Mouse (Mus musculus): ENCODE measurements around the gene Inha. TPM values are rescaled to one million over a fixed set of nuclear protein-coding genes. Genes with fewer than 3 reads are reported as not detected.

Gene Inha
- polyA plus RNA-seq, 1 experiment from 2014 or later, result 2.7 TPM

- Histone ChIP-seq H3K4me3 (ENCODE audit: low read length) (no peak overlapping the region), H3K27me3 (ENCODE audit: control insufficient read depth, insufficient read depth, low read length) (no peaks in the 10 kb centered on the region), H3K4me1 (ENCODE audit: control insufficient read depth, insufficient read depth, low read length) (peaks cover 23% of the 10 kb centered on the region), H3K4me2 (replicated peaks; ENCODE audit: low read depth, low read length) (no peak overlapping the region), H3K9me3 (ENCODE audit: control insufficient read depth, low read length) (no peaks in the 10 kb centered on the region), H3K36me3 (ENCODE audit: control insufficient read depth, insufficient read depth, low read length) (peaks cover 67% of the 10 kb centered on the region), H3K27ac (ENCODE audit: low read depth, low read length) (no peak overlapping the region), H3K9ac (ENCODE audit: low read depth, low read length) (no peak overlapping the region)
- 94% methylated on average over 9 of the region's 9 CpGs for WGBS
- no peak for ATAC-seq (ENCODE audit: low FRiP score, low TSS enrichment)
Observed at GRCm38 (mm10) chr1:75501905-75502304, 5.0 kb upstream of the Inha start.

GRCm38 (mm10) chr1:75502945-75503650, 3.8 kb upstream of the Inha start:
- 88% methylated on average over 23 of the region's 25 CpGs for WGBS
- H3K4me3 ChIP-seq (ENCODE audit: low read length), result no peak overlapping the region
- H3K4me2 ChIP-seq (replicated peaks; ENCODE audit: low read depth, low read length), result no peak overlapping the region; the same call in 1 of the 2 replicates
- no peak overlapping the region for H3K9ac ChIP-seq (ENCODE audit: low read depth, low read length)
- H3K9me3 ChIP-seq (ENCODE audit: control insufficient read depth, low read length), result no peaks in the 10 kb centered on the region
- H3K36me3 ChIP-seq (ENCODE audit: control insufficient read depth, insufficient read depth, low read length), result peaks cover 55% of the 10 kb centered on the region
- no peaks in the 10 kb centered on the region for H3K27me3 ChIP-seq (ENCODE audit: control insufficient read depth, insufficient read depth, low read length)
- ATAC-seq (ENCODE audit: low FRiP score, low TSS enrichment), result no peak
- H3K4me1 ChIP-seq (ENCODE audit: control insufficient read depth, insufficient read depth, low read length), result peaks cover 30% of the 10 kb centered on the region
- no peak overlapping the region for H3K27ac ChIP-seq (ENCODE audit: low read depth, low read length)

- peaks cover 50% of the 10 kb centered on the region for H3K36me3 ChIP-seq (ENCODE audit: control insufficient read depth, insufficient read depth, low read length)
- H3K27me3 ChIP-seq (ENCODE audit: control insufficient read depth, insufficient read depth, low read length), result no peaks in the 10 kb centered on the region
- no peak for ATAC-seq (ENCODE audit: low FRiP score, low TSS enrichment)
- H3K27ac ChIP-seq (ENCODE audit: low read depth, low read length), result no peak overlapping the region
- H3K4me1 ChIP-seq (ENCODE audit: control insufficient read depth, insufficient read depth, low read length), result peaks cover 30% of the 10 kb centered on the region
- H3K4me3 ChIP-seq (ENCODE audit: low read length), result no peak overlapping the region; the same call in 1 of the 2 replicates
- H3K9ac ChIP-seq (ENCODE audit: low read depth, low read length), result no peak overlapping the region
- H3K4me2 ChIP-seq (replicated peaks; ENCODE audit: low read depth, low read length), result peak overlapping the region; percentile 75; the same call in 1 of the 2 replicates
- no peaks in the 10 kb centered on the region for H3K9me3 ChIP-seq (ENCODE audit: control insufficient read depth, low read length)
- 69% methylated on average over 23 of the region's 23 CpGs for WGBS
Observed at GRCm38 (mm10) chr1:75503651-75503980, 3.3 kb upstream of the Inha start.

GRCm38 (mm10) chr1:75504256-75505045, 2.4 kb upstream of the Inha start:
- Histone ChIP-seq H3K4me3 (ENCODE audit: low read length) (peak overlapping the region; percentile 91), H3K9ac (ENCODE audit: low read depth, low read length) (peak overlapping the region; percentile 99), H3K27ac (ENCODE audit: low read depth, low read length) (no peak overlapping the region), H3K27me3 (ENCODE audit: control insufficient read depth, insufficient read depth, low read length) (no peaks in the 10 kb centered on the region), H3K4me1 (ENCODE audit: control insufficient read depth, insufficient read depth, low read length) (peaks cover 32% of the 10 kb centered on the region), H3K9me3 (ENCODE audit: control insufficient read depth, low read length) (no peaks in the 10 kb centered on the region), H3K4me2 (replicated peaks; ENCODE audit: low read depth, low read length) (peak overlapping the region; percentile 75), H3K36me3 (ENCODE audit: control insufficient read depth, insufficient read depth, low read length) (peaks cover 42% of the 10 kb centered on the region)
- ATAC-seq (ENCODE audit: low FRiP score, low TSS enrichment), result no peak
- WGBS, result 55% methylated on average over 9 of the region's 9 CpGs

GRCm38 (mm10) chr1:75505159-75505955, 1.5 kb upstream of the Inha start:
- Histone ChIP-seq H3K9ac (ENCODE audit: low read depth, low read length) (peak overlapping the region; percentile 99), H3K27ac (ENCODE audit: low read depth, low read length) (peak overlapping the region; percentile 100), H3K4me3 (ENCODE audit: low read length) (peak overlapping the region; percentile 91), H3K27me3 (ENCODE audit: control insufficient read depth, insufficient read depth, low read length) (no peaks in the 10 kb centered on the region), H3K36me3 (ENCODE audit: control insufficient read depth, insufficient read depth, low read length) (peaks cover 33% of the 10 kb centered on the region), H3K4me2 (replicated peaks; ENCODE audit: low read depth, low read length) (peak overlapping the region; percentile 75), H3K4me1 (ENCODE audit: control insufficient read depth, insufficient read depth, low read length) (peaks cover 38% of the 10 kb centered on the region), H3K9me3 (ENCODE audit: control insufficient read depth, low read length) (no peaks in the 10 kb centered on the region)
- ATAC-seq (ENCODE audit: low FRiP score, low TSS enrichment), result peak; percentile 38
- WGBS, result under 1% methylated on average over 80 of the region's 84 CpGs

GRCm38 (mm10) chr1:75505956-75506831, 683 bp upstream of the Inha start, which contains the start of gene Obsl1:
Gene Obsl1, minus strand, starts transcription at chr1:75506452.
- 1% methylated on average over 63 of the region's 65 CpGs for WGBS
- peak; percentile 93 for ATAC-seq (ENCODE audit: low FRiP score, low TSS enrichment)

GRCm38 (mm10) chr1:75509586-75509985, 2.7 kb downstream of the Inha start:
- Histone ChIP-seq H3K4me1 (ENCODE audit: control insufficient read depth, insufficient read depth, low read length) (peaks cover 40% of the 10 kb centered on the region), H3K9ac (ENCODE audit: low read depth, low read length) (no peak overlapping the region), H3K9me3 (ENCODE audit: control insufficient read depth, low read length) (no peaks in the 10 kb centered on the region), H3K36me3 (ENCODE audit: control insufficient read depth, insufficient read depth, low read length) (no peaks in the 10 kb centered on the region), H3K4me2 (replicated peaks; ENCODE audit: low read depth, low read length) (no peak overlapping the region), H3K27me3 (ENCODE audit: control insufficient read depth, insufficient read depth, low read length) (no peaks in the 10 kb centered on the region), H3K27ac (ENCODE audit: low read depth, low read length) (no peak overlapping the region; the same call in 1 of the 2 replicates), H3K4me3 (ENCODE audit: low read length) (no peak overlapping the region)
- no peak for ATAC-seq (ENCODE audit: low FRiP score, low TSS enrichment)
- WGBS, result 63% methylated on average over 20 of the region's 20 CpGs

More at GRCm38 (mm10) chr1:75505956-75506831, 683 bp upstream of the Inha start, which contains the start of gene Obsl1:
- Histone ChIP-seq H3K27ac (ENCODE audit: low read depth, low read length) (peak within 1 kb of the TSS; percentile 100), H3K9ac (ENCODE audit: low read depth, low read length) (peak within 1 kb of the TSS; percentile 99), H3K4me2 (replicated peaks; ENCODE audit: low read depth, low read length) (peak within 1 kb of the TSS; percentile 75), H3K27me3 (ENCODE audit: control insufficient read depth, insufficient read depth, low read length) (no peaks in the 10 kb centered on the region), H3K4me3 (ENCODE audit: low read length) (peak within 1 kb of the TSS; percentile 91), H3K9me3 (ENCODE audit: control insufficient read depth, low read length) (no peaks in the 10 kb centered on the region), H3K4me1 (ENCODE audit: control insufficient read depth, insufficient read depth, low read length) (peaks cover 45% of the 10 kb centered on the region), H3K36me3 (ENCODE audit: control insufficient read depth, insufficient read depth, low read length) (peaks cover 24% of the 10 kb centered on the region)

GRCm38 (mm10) chr1:75510154-75510553, 3.3 kb downstream of the Inha start:
- 74% methylated on average over 5 of the region's 5 CpGs for WGBS
- H3K27ac ChIP-seq (ENCODE audit: low read depth, low read length), result no peak overlapping the region; the same call in 1 of the 2 replicates

More at GRCm38 (mm10) chr1:75510154-75510553, 3.3 kb downstream of the Inha start:
- Histone ChIP-seq H3K9ac (ENCODE audit: low read depth, low read length) (no peak overlapping the region), H3K4me1 (ENCODE audit: control insufficient read depth, insufficient read depth, low read length) (peaks cover 36% of the 10 kb centered on the region), H3K27me3 (ENCODE audit: control insufficient read depth, insufficient read depth, low read length) (no peaks in the 10 kb centered on the region), H3K4me3 (ENCODE audit: low read length) (no peak overlapping the region), H3K36me3 (ENCODE audit: control insufficient read depth, insufficient read depth, low read length) (no peaks in the 10 kb centered on the region), H3K4me2 (replicated peaks; ENCODE audit: low read depth, low read length) (no peak overlapping the region), H3K9me3 (ENCODE audit: control insufficient read depth, low read length) (no peaks in the 10 kb centered on the region)
- no peak for ATAC-seq (ENCODE audit: low FRiP score, low TSS enrichment)

Data from kidney, embryonic 14.5 days (tissue).